Mouse (Mus musculus): ENCODE measurements at regions not wholly inside any gene's neighbourhood (a gene's known extent, or its start where the extent isn't known, plus 50 kb on each side); places are given as distances from the start of the nearest gene placed in this dataset.

DNA sequence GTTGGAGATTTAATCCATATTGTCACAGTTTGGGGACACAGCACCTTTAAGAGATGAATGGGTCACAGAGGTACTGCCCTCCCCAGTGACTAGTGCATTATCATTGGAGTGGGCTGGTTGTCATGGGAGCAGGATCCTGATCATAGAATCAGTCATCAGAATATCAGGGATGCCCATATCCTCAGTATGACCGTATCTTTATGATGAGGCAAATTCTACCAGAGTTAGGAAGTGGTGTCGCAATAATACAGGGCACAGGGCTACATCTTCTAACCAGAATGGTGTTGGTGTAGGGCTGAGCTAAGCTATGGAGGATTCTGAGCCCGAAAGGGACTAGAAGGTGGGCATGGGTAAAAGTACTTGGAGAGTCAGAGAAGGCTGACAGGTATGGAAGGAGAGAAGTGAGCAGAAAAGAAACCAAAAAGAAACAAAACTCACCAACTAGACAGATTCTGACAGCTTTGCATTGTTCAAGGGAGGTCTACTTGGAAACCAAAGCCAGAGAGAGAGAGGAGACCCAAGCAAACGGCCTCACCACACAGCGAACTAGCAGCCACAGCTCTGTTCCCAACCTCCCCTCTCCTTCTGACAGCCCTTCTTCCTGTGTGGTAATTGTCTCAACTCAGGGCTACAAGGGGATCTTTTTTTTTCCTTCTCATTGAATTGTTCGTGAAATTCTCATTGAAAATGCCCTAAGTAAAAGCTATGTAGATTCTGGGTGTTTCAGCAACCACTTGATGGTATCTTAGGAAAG is 129.2 kb downstream of the Lrrc30 start:
- no peak for DNase-seq (ENCODE audit: low spot score)

DNA sequence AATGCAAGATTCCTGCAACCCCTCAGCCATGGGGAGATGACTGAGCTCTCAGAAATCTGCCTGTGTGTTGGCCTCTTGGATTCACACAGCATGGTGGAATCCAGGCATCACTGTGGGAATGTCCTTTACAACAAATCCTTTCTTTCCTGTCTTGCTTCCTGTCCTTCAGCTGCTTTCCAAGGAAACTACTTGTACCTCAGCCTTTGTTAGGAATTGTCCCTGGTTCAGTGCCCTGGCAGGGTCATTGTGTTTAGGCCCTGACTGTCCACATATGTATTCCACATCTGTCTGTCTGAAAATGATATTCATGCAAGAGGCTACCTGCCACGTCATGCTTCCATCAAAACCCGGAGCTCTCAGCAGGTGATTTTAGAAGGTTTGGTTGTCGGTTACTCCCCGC is 129.9 kb downstream of the Lrrc30 start:
- DNase-seq (ENCODE audit: low spot score) = no peak

DNA sequence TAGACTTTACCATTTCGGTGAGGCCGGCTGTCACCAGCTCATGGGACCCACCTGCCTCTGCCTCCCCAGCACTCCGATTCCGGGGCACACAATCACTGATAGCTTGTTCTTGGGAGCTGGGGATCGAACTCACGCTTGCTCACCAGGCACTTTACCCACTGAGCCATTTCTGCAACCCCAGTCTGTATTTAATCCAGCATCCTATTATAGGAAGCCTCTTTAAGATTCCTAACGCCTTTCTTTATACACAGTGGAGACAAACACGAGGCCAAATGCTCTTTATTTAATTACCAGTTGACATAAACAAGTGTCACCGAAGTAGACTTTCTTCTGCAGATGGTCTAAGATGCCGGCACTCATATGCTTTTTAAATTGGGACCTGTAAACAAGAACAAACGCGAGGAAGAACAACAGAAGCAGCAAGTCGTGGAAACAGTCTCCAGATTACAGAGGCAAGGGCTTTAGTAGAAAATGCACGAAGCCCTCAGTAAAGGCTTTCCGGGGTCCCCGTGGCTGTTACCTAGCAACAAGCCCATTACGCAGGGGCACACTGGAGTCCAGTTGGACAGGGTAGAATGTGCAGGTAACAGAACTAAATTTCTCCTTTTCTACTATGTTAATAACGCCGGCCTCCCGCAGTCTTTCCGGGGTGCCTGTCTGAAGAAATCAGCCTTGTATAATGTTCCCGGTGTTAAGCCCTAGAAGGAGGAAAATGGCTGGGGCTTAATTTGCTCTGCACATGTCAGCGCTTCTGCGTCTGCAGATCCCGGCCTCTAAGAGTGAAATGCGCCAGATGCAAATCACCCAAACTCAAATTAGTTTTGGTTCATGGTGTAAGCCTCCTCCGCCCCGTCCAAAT is 132.5 kb downstream of the Lrrc30 start:
- DNase-seq (ENCODE audit: low spot score) = no peak

DNA sequence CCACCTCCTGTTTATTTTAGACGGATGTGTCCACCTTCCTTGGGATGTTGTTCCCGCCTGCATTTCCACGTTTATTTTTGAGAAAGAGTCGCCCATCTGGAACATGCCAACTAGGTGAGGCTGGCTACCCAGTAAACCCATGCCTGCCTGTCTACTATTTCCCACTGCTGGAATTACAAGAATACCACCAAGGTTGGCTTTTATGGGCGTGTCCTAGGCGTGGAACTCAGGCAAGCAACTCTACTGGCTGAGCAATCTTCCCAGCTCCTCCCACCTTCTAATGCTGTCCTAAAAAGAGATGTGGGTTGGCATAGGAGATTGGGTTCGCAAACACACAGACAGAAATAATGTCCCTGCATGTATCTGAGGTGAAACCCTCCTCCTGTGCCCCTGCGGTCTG is 135.1 kb downstream of the Lrrc30 start:
- no peak for DNase-seq (ENCODE audit: low spot score)

DNA sequence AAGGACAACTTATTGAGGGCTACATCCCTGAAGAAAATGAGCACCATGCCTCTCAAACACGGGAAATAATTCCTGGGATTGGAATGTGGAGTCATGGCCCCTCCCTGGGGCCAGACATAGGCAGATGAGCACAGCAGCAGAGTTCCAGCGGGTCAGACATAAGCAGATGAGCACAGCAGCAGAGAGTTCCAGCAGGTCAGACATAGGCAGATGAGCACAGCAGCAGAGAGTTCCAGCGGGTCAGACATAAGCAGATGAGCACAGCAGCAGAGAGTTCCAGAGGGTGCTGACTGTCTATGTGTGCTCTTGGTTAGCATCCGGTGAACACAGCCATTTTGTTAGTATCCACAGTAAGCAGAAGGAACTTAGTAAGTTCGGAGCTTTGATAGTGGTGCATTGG is 126.2 kb upstream of the Ptprm start:
- no peak for DNase-seq (ENCODE audit: low spot score)

DNA sequence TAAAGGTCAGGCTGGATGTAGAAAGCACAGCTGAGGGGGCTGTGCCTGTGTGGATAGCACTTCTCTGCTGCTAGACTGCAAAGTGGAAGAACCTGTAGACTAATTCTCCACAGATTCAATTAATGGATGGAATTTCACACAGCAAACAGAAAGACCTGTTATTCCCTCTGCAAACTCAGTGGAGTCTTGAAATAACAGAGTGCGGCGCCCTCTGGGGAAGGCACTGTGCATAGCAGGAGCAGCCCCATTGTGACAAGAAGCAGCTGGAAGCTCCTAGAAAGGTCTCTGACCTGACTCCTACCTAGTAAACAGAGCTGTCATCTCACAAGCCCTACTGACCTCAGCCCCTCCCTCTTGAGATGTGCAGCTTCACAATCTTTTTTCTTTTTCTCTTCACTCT is 118.9 kb upstream of the Ptprm start:
- peak; percentile 53 for DNase-seq (ENCODE audit: low spot score)

DNA sequence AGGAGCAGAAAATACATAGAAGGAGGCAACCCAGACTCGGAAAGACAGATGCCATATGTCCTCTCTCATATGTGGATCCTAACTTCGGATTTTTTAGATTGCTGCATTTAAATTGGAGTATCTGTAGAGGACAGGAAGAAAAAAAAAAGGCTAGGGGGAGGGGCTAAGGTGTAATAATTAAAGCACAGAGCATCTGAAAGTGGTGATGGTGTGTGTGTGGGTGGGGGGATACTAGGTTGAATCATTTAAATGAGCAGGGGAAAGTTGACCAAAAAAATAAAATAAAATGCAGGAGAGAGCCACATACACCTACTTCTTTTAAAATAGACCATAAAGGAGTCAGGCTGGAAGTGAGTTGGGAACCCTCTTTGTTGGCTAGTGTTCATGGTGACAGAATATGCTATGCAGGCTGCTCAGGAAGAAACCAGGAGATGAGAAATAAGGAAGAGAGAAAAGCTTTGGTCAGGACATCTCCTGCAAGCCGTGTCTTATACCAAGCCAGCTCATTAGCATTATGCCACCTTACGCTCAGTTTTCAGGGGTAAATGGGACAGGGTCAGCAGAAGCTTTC is 104.7 kb upstream of the Ptprm start:
- no peak for DNase-seq (ENCODE audit: low spot score)

DNA sequence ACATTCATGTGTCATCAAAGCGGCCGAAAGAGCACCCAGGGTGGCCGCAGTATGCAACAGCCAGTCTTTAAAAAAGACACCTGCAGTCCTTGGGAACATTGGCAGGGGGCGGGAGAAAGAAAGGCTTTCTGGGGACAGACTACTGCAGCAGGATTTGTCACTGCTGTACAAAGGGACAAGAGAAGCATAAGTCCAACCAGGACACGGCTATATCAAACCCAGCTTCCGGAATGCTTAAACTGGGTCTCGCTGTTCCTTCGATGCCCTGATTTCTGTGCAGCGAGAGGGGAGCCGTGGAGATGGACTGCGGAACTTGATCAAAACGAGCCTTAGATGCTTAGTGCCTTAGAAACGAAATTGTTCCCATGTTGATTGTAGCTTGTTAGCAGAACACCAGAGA is 97.7 kb upstream of the Ptprm start:
- no peak for DNase-seq (ENCODE audit: low spot score)

DNA sequence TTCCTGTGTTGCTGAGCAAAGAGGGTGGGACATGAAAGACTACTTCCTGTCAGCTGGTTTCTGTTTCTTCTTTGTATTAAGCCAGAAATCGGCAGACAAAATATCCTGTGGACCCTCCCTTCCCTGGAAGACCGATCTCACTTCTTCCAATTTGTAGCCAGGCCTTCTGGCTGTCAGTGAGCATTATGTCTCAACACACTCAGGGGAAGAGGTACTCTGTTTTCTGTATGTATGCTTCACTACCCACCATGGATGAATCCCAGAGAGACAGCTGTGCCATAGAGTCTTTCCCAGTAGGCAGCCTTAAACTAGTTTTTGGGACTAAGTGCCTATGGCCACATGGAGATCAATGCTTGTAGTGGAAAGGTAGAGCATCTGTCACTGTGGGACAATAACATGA is 96.8 kb upstream of the Ptprm start:
- DNase-seq (ENCODE audit: low spot score) = no peak

DNA sequence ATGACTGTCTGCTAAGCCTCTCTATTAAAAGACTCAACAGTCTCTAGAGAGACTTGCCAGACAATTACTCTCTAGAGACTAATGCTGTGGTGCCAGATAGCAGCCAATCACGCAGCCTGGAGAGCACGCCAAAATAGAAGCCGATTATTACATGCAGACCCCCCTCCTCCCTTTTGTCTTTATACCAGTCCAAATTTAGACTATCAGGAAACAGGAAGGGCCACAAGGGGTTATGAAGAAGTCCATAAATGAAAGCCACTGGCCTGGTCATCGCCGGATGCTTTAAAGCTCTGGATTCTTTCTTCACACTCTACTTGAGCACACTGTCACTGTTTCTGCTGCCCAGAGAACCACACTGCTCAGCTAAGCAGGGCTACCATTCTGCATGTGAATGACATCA is 95.8 kb upstream of the Ptprm start:
- DNase-seq (ENCODE audit: low spot score) = no peak

DNA sequence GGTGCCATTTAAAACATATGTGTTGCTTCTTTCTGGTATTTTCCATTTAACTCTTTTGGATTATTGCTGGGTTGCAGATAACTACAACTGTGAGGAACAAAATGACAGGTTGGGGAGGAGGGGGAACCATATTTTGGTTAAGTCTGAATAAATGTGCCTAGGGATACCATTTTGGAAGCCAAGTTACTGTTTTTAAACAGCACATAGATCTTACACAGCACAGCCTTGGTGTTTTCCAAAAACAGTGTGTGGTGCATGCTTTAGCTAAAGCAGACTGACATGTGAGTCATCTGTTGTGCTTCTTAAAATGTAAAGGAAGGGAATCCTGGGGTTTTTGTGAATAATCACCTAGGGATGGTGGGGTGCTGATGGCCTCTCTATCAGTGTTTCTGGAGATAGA is 91.7 kb upstream of the Ptprm start:
- DNase-seq (ENCODE audit: low spot score) = no peak

DNA sequence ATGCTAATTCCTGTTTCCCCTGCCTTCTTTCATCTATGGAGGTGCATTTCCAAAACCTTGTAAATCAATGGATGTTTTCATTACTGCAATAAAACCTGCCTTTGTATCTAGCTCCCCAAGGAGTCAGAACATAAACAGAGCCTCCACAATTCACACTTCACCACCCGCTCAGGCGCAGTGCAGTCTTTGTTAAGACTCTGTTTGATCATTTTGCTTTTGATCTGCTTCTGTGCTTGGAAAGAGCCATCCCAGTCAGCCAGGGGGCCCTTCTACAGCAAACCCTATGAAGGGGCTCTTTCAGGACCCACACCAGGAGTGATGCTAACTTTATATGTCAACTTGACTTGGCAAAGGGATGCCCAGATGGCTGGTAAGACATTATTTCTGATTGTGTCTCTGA is 86.7 kb upstream of the Ptprm start:
- no peak for DNase-seq (ENCODE audit: low spot score)

DNA sequence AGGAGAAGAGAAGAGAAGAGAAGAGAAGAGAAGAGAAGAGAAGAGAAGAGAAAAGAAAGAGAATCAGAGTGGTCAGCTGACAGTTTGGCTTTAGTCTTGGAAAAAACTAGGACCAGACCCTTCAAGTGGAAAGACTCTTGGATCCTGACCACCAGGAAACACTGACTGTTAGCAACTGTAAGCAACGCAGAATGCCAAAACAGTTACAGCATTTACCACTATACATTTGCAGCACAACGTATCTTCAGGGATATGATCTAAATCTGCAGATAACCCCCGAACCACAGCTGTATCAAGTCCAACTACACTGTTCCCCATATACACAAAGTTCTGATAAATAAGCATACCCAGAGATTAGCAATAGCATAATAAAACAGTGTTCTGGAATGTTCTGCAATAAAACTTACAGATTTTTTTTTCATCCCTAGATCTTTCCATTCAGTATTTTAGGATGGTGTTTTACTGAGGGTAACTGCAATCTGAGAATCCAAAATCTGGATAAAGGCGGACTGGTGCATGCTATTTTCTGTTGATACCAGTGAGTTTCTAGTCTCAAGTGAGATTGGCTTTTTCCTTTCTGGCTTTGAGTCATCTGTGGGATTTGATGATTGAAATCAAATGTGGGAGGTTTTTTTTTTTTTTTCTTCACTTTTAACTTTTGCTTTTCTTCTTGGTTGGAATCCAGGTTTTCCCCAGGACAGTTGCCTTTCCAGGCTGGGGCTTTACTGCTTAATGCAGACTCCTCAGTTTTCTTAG is 65.9 kb upstream of the Ptprm start:
- DNase-seq (ENCODE audit: low spot score) = no peak

DNA sequence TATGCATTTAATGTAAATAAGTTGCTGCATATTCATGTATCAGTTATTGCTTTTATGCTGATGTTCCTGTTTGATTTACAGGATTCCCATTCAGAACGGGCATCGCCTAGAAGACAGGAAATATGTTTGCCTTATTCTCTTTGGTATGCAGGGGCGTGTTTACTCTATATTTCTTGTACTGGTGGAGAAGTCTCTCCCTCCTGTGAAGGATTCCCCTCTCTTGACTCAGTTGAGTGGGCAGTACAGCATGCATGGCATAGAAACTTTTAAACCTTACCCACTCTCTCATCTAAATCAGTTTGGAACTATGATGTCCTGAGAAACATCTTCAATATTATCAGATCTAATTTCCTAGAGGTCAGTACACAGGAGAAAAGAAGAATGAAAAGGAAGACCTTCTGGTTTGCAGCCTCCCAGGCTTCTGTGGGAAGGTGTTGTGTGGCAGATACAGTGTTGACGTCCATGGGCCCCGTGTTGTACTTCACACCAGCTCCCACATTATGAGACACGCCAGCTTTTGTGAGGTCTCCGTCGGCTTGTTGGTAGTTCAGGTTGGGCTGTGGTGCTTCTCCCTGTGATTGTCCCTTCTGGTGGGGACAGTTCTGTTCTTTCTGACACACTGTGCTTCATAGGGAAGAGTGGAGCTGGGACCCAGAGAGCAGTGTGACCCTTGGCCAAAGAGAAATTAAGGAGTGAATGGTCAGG is 58.4 kb upstream of the Ptprm start:
- no peak for DNase-seq (ENCODE audit: low spot score)

DNA sequence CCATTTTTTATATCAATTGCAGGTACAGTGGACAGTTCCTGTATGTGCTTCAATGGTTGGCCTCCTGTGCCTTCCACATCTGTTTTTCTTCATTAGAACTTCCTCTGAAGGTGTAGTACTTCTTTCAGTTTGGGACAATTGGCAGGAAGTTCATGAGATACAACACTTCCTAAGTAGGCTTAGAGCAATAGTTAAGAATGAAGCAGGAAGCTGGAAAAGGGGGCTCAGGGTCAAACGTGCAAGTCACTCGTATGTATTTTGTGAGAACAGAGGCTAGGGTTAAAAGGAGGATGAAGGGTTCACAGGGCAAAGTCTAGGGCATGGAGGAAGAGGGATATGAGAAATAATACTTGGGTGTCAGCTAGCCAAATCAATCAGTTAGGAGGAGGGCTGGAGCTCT is 55.7 kb upstream of the Ptprm start:
- DNase-seq (ENCODE audit: low spot score) = no peak

DNA sequence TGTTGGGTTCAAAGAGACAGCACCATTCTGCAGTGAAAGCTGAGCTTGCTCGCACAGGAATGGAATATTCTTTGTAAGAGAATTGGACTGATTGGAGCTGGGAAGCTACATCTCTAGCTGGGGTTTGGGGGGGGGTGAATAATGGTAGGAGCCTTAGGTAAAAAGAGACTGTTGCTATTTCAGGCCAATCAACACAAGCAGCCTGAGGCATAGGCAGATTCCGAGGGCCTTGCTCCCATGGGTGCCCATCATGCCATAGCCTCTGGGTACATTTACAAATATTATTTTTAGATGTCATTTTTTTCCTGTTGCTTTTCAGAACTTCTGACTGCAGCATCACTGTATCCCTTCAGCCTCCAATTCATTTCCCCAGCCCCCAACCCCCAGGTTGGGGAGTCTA is 51.7 kb upstream of the Ptprm start:
- DNase-seq (ENCODE audit: low spot score) = no peak

All from yolk sac, embryonic 10.5 days (tissue).